Mouse (Mus musculus): ENCODE data around the gene Gprc5c. TPM values are rescaled to one million over a fixed set of nuclear protein-coding genes. Genes with fewer than 3 reads are reported as not detected.

Gprc5c gene
- polyA plus RNA-seq, 1 experiment = 18.2 TPM

DNA sequence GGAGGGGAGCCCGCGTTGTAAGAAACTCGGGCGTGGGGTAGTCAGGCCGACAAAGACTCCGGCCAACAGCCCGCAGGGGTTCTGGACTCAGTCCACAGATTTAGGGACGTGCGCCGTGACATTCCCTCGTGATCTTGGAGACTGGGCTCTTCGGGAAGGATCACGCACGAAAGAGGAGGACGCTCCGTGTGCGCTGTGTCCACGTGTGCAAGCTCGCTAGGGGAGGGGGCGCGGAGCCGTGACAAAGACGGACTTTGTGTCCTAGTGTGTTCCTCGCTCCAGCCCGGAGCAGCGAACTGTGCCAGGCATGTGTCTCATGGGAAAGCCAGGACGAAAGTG lies 286 bp downstream of the Gprc5c start:
- under 1% methylated on average over 27 of the region's 27 CpGs for WGBS
- DNase-seq = peak; percentile 37
- TF ChIP-seq POLR2A (IDR thresholded peaks at IDR 0.05; ENCODE audit: borderline replicate concordance, extremely low read depth, low read depth, low read length) (no peak), CTCF (IDR thresholded peaks at IDR 0.05; ENCODE audit: insufficient read depth, low read length) (no peak)
- H3K4me1 ChIP-seq (ENCODE audit: control insufficient read depth, insufficient read depth, low read length) = peaks cover 3% of the 10 kb centered on the region
- peak overlapping the region; percentile 69 for H3K4me3 ChIP-seq (replicated peaks; ENCODE audit: extremely low read depth, low read depth, low read length)

DNA sequence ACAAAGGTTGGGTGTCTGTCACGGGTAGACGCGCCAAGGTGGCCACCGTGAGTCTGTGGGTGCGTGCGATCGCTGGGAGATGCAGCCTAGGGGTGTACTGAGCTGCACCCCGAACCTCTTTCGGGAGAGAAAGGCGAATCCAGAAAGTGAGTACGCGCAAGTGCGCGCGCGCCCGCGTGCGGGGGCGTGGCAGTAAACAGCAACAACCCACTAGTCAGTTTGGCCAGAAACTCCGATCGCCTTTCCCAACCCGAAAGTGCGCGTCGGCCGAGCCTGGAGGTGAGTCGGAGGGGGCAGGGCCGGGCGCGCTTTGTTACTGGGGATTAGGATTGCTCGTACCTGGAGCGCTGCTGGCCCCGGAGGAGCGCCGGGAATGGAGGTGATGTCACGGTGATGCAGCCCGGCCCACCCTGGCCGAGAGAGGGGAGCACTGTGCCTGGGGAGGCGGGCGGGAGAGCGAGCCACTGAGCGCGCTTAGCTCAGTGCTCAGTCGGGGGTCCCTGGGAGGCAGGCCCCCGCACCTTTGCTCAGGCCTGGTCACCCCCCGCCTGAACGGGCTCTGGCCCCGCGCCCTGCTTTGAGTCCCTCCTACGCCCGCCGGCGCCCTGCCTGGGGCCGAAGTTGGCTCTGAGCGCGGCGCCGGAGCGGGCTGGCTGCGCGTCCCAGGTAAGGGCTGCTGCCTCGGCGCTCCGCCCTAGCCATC lies 807 bp downstream of the Gprc5c start:
- under 1% methylated on average over 65 of the region's 65 CpGs for WGBS
- peak overlapping the region; percentile 69 for H3K4me3 ChIP-seq (replicated peaks; ENCODE audit: extremely low read depth, low read depth, low read length)
- peak; percentile 65 for DNase-seq
- no peak for TF ChIP-seq POLR2A (IDR thresholded peaks at IDR 0.05; ENCODE audit: borderline replicate concordance, extremely low read depth, low read depth, low read length)
- TF ChIP-seq CTCF (IDR thresholded peaks at IDR 0.05; ENCODE audit: insufficient read depth, low read length) = no peak
- peaks cover 3% of the 10 kb centered on the region for H3K4me1 ChIP-seq (ENCODE audit: control insufficient read depth, insufficient read depth, low read length)

DNA sequence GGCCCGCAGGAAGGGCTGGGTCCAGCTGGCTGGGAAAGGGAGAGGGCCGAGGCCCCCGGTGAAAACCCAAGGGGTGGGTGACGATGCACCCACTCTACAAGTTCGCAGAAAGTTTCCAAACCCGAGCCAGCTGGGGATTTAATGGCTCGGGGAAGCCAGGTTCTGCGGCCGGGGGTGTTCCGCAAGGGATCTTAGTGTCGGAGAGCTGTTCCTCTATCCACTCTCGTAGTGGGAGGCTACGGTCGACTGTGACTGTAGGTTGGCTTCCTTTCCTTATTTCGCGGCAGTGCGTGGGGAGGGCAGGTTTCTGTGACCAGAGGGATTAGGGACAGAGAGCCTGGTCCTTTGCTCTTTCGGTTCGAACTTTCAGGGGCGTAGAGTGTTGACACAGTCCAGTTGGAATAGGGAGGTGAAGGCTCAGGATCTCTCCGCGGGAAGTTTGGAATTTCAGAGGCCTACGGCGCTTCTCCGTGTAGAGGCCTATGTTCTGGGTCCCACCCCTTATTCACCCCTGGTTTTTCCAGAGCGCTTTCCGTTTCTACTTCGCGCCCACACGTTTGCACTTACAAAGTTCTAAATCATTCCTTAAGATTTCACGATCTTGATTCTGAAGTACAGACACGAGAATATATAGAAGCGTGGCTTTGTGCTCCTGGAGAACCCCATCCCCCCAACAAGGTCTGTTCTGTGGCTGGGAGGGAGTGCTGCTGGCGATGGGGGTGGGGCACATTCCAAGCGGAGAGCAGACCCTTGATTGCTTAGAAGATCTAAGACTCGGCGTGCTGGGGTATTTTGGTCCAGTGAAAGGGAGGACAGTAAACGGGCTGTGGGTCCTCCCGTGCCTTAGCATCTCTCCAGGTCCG lies 1.6 kb downstream of the Gprc5c start:
- WGBS = 5% methylated on average over 40 of the region's 40 CpGs
- TF ChIP-seq POLR2A (IDR thresholded peaks at IDR 0.05; ENCODE audit: borderline replicate concordance, extremely low read depth, low read depth, low read length) (0 out of 2 replicates have a peak, but pooled peaks have one; percentile 6), CTCF (IDR thresholded peaks at IDR 0.05; ENCODE audit: insufficient read depth, low read length) (no peak)
- DNase-seq = peak; percentile 56
- Histone ChIP-seq H3K4me1 (ENCODE audit: control insufficient read depth, insufficient read depth, low read length) (peaks cover 3% of the 10 kb centered on the region), H3K4me3 (replicated peaks; ENCODE audit: extremely low read depth, low read depth, low read length) (peak overlapping the region; percentile 69)

DNA sequence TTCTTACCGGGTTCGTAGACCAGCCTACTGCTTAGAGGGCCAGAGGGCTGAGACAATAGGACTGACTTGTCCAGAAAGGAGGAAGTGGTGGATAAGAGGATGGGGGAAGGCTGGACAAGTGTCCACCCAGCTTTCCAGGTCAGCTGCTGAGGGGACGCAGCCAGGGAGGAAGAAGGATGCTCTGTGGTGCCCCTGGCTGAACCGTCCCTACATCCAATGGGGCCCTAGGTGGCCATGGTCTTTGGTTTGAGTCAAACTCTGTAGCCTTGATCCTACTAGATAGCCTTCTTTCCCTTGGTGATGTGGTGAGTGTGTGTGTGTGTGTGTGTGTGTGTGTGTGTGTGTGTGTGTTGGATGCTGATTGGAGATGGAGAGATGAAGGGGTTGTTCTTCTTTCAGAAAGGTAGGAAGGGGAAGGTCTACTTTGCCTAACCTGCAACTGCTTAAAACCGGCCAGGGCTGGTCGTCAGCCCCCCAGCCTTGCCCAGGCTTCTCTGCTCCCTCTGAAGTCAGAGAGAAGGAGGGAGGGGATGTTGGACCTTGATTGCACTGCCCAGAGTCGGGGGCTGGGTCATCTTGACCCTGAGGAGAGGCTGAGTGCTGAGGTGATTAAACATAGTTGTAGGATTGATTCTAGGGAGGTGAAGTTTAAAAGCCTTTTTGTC lies 2.4 kb downstream of the Gprc5c start:
- WGBS = 51% methylated on average over 7 of the region's 7 CpGs
- DNase-seq = no peak
- TF ChIP-seq CTCF (IDR thresholded peaks at IDR 0.05; ENCODE audit: insufficient read depth, low read length) (no peak), POLR2A (IDR thresholded peaks at IDR 0.05; ENCODE audit: borderline replicate concordance, extremely low read depth, low read depth, low read length) (no peak)
- Histone ChIP-seq H3K4me1 (ENCODE audit: control insufficient read depth, insufficient read depth, low read length) (peaks cover 3% of the 10 kb centered on the region), H3K4me3 (replicated peaks; ENCODE audit: extremely low read depth, low read depth, low read length) (no peak overlapping the region)

DNA sequence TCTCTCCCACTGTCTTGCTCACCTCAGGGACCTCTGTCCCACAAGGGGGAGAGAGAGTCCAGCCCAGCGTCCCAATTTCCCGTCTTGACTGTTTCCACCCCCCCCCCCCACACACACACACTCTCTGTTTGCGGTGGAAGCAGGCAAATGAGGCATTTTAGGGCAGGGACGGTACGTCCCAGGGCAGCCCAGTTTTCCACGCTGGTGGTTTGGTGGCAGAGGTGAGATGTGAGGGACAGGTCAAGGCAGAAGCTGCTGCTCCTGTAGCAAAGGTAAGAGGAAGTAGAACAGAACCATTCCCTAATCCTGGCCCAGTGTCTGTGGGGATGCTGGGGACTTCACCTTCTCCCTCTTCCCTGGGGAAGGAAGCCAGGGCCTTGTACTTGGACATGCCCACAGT lies 3.6 kb downstream of the Gprc5c start:
- DNase-seq = no peak
- Histone ChIP-seq H3K4me3 (replicated peaks; ENCODE audit: extremely low read depth, low read depth, low read length) (no peak overlapping the region), H3K4me1 (ENCODE audit: control insufficient read depth, insufficient read depth, low read length) (peaks cover 3% of the 10 kb centered on the region)
- 69% methylated on average over 6 of the region's 6 CpGs for WGBS
- no peak for TF ChIP-seq POLR2A (IDR thresholded peaks at IDR 0.05; ENCODE audit: borderline replicate concordance, extremely low read depth, low read depth, low read length)

DNA sequence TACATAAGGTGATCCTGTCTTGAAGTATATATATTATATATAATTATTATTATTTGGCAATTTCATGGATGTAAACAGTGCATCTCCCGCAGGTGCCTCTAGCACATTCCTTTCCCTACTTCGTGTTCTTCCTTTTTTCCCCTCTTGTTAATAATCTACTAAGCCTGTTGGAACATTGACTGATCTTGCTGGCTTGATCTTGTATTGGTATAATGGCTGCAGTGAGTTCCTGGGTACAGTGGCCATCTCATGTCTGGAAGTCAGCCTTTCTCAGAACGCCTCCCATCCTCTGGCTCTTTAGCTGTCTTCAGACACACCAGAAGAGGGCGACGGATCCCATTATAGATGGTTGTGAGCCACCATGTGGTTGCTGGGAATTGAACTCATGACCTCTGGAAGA lies 5.2 kb downstream of the Gprc5c start:
- Histone ChIP-seq H3K4me1 (ENCODE audit: control insufficient read depth, insufficient read depth, low read length) (peaks cover 3% of the 10 kb centered on the region), H3K4me3 (replicated peaks; ENCODE audit: extremely low read depth, low read depth, low read length) (no peak overlapping the region)
- TF ChIP-seq CTCF (IDR thresholded peaks at IDR 0.05; ENCODE audit: insufficient read depth, low read length) (no peak), POLR2A (IDR thresholded peaks at IDR 0.05; ENCODE audit: borderline replicate concordance, extremely low read depth, low read depth, low read length) (no peak)
- DNase-seq = no peak
- 83% methylated on average over 5 of the region's 5 CpGs for WGBS

DNA sequence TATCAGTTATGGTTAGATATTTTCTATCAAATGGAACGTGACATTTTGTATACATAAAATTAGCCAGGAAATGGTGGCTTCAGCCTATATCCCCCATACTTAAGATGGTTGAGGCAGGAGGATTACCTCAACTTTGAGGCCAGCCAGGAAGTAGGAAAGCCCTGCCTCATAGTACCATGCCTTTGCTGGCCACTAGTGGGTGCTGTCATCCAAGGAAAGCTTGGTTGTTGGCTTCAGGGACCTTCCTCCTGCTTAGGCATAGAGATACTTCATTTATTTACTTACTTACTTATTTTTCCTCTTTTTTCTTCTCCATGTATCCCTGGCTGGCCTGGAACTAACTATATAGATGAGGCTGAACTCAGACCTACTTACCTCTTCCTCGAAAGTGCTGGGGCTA lies 7.7 kb downstream of the Gprc5c start:
- 83% methylated on average over 2 of the region's 2 CpGs for WGBS
- Histone ChIP-seq H3K4me1 (ENCODE audit: control insufficient read depth, insufficient read depth, low read length) (no peaks in the 10 kb centered on the region), H3K4me3 (replicated peaks; ENCODE audit: extremely low read depth, low read depth, low read length) (no peak overlapping the region)
- DNase-seq = no peak
- TF ChIP-seq POLR2A (IDR thresholded peaks at IDR 0.05; ENCODE audit: borderline replicate concordance, extremely low read depth, low read depth, low read length) = no peak
- peak; percentile 60 for TF ChIP-seq CTCF (IDR thresholded peaks at IDR 0.05; ENCODE audit: insufficient read depth, low read length)

DNA sequence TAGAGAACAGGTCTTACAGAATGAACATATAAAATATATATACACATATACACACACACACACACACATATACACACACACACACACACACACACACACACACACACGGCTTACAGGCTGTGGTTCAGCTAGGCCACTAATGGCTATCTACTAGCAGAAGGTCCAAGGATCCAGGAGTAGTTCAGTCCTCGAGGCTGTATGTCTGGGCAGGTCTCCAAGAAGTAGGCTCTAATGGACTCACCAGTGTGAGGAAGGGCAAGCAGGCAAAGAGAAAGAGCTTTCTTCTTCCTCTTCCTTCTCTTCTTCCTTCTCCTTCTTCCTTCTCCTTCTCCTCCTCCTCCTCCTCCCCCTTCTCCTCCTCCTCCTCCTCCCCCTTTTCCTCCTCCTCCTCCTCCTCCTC lies 10.1 kb downstream of the Gprc5c start:
- 43% methylated on average over 2 of the region's 2 CpGs for WGBS
- no peaks in the 10 kb centered on the region for H3K4me1 ChIP-seq (ENCODE audit: control insufficient read depth, insufficient read depth, low read length)
- no peak for DNase-seq
- H3K4me3 ChIP-seq (replicated peaks; ENCODE audit: extremely low read depth, low read depth, low read length) = no peak overlapping the region
- TF ChIP-seq POLR2A (IDR thresholded peaks at IDR 0.05; ENCODE audit: borderline replicate concordance, extremely low read depth, low read depth, low read length) = no peak
- no peak for TF ChIP-seq CTCF (IDR thresholded peaks at IDR 0.05; ENCODE audit: insufficient read depth, low read length)

DNA sequence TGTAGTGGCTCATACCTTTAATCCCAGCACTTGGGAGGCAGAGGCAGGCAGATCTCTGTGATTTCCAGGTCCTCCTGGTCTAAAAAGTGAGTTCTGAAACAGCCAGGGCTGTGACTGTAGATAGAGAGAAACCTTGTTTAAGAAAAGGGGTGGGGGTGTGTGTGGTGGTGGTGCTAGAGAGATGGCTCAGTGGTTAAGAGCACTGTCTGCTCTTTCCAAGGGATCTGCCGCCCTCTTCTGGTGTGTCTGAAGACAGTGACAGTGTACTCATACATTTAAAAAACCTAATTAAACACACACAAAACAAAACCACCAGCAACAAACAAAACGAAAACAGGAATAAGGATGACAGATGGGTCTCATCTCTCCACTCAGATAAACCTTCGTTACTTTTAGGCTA lies 11.7 kb downstream of the Gprc5c start:
- TF ChIP-seq POLR2A (IDR thresholded peaks at IDR 0.05; ENCODE audit: borderline replicate concordance, extremely low read depth, low read depth, low read length) (no peak), CTCF (IDR thresholded peaks at IDR 0.05; ENCODE audit: insufficient read depth, low read length) (no peak)
- H3K4me3 ChIP-seq (replicated peaks; ENCODE audit: extremely low read depth, low read depth, low read length) = no peak overlapping the region
- peaks cover 10% of the 10 kb centered on the region; the same call in 1 of the 2 replicates for H3K4me1 ChIP-seq (ENCODE audit: control insufficient read depth, insufficient read depth, low read length)
- WGBS = 81% methylated on average over 3 of the region's 3 CpGs
- DNase-seq = no peak

All from lung, adult 2 months (tissue).